Mouse (Mus musculus): ENCODE results near the gene Socs1.

The Socs1 gene

DNA sequence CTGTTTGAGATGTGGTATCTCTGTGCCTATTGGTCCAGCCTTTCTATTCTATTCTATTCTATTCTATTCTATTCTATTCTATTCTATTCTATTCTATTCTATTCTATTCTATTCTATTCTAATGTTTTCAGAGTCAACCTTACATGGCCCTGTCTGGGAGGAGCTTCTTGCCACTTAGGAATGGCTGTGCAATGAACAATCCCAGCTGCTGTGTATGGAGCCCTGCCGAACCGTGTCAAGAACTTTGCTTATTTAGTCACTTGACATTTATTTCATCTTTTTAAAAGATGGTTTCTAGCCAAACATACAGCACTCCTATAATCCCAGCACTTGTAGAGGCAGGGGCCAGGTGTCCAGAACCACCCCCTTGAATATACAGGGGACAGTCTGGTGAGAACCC, 21.0 kb downstream of the Socs1 start:
- in situ Hi-C loops (cut with MboI, MseI), result no loop called here

DNA sequence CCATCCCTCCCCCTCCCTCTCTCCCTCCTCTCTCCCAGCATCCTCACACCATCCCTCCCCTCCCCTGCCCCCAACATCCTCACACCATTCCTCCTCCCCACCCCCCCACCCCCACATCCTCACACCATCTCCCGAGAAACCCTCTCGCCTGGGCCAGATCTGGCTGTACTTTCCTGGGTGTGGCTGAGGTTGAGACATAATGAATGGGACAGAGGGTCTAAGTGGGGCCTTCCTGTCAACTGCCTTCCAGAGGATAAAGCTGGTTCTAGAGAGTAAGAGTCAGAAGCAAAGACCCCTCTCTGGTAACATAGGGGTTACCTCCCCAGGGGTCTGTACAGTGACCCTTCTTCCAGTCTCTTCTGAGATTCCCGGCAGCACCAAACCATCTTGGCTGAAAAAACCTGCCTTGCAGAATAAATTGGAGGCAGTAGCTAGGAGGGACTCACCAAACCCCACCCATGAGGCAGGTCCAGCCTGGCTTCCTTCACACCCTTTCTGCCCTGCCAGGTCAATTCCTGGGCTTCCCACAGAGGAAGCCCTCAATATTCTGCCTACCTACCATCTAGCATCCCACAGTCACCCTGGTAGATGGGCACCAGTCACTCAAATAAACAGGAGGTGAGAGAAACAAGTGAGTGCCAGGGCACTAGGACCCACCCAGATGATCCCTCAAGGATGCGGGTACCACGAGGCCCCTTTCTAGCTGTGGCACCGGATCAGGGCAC, 21.6 kb downstream of the Socs1 start:
- in situ Hi-C loops (cut with MboI, MseI), result no loop called here

DNA sequence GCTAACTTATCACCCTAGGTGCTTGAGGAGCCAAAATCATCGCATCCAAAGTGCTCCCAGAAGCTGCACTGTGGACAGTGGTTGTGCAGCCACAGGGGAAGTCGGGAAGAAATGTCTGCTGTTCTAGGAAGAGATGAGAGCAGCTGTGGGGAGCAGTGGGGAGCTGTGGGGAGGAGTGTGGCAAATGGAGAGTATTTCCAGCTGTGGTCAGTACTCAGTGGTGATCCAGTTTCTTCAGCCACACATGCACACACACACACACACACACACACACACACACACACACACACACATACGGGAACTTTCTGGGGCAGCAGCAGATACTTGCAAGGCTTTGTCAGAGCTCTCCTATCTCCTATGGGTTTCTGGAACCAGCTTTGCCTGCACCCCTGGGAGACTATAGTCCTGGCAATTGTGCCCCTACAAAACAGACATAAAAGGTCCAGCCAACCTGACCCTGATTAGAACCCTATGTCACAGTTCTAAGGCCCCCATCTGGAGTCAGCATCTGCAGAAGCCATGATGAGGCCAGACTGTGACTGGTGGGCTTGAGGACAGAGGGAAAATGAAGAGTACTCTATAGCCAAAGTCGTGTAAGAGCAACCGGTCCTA, 22.7 kb downstream of the Socs1 start:
- in situ Hi-C loops (cut with MboI, MseI), result no loop called here

DNA sequence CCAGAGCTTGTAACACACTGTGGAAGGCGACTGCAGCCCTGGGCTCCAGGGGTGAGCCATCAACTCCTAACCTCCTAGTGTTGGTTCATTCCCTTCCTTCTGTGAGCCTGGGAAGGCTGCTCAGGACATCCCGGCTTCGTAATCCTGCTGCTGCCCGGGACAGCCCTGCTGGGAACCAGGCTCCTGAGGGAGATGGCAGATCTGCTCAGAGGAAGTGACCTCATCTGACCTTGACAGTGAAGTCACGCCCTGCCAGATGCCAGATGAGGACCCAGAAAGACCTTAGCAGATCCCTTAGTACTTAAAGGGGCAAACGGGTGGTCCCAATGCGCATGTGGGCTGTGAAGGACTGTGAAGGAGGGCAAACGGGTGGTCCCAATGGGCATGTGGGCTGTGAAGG, 24.2 kb downstream of the Socs1 start:
- in situ Hi-C loops (cut with MboI, MseI), result no loop called here

GRCm38 (mm10) chr16:10756168-10756567, 29.2 kb downstream of the Socs1 start:
- in situ Hi-C loops (cut with MboI, MseI), result no loop called here

- in situ Hi-C loops (cut with MboI, MseI), result no loop called here
Measured at GRCm38 (mm10) chr16:10754521-10755296, 30.6 kb downstream of the Socs1 start.

GRCm38 (mm10) chr16:10749824-10750223, 35.5 kb downstream of the Socs1 start:
- in situ Hi-C loops (cut with MboI, MseI), result no loop called here

- in situ Hi-C loops (cut with MboI, MseI), result no loop called here
Measured at GRCm38 (mm10) chr16:10749226-10749625, 36.1 kb downstream of the Socs1 start.

GRCm38 (mm10) chr16:10741082-10741481, 44.3 kb downstream of the Socs1 start:
- in situ Hi-C loops (cut with MboI, MseI), result no loop called here

- in situ Hi-C loops (cut with MboI, MseI), result loop anchor here (5.0 kb wide), 1 partner anchor 78 kb away; no protein-coding TSS in a partner anchor
Measured at GRCm38 (mm10) chr16:10739854-10740398, 45.4 kb downstream of the Socs1 start.

DNA sequence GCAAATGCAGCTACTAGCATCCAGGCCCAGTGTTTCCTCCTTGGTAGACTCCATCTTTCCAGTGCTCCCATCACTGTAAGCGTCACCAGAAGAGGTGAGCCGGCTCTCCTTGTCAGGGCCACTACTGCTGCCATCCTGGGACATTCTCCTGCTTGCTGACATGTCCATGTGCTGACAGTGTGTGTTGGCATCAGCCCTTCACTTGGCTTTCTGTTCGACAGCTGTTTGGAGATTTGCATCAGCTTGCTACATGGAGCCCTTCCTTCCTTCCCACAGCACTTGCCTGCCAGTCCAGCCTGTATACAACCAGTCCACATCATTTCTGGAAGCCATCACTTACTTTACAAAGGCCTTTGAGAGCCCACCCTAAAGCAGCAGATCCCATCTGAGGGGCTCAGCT, 46.5 kb downstream of the Socs1 start:
- in situ Hi-C loops (cut with MboI, MseI), result loop anchor here (5.0 kb wide), 1 partner anchor 77 kb away; no protein-coding TSS in a partner anchor

DNA sequence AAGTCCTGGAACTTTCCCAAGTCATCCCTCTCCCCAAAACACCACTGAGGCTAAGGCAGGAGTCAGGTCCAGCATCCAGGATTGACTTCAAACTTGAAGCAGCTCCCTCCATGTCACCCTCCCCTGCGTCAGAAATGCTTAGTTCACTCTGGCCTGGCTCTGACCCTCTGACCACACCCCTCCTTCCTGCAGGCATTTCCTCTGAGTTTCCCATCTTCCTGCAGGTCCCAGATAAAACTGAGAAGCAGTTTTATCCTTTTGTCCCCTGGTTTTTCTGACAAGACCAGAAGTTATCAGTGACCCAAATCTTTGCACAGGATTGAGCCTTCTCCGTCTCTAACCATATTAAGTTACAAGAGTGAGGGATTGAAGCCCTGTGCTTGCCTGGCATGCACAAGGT, 47.8 kb downstream of the Socs1 start:
- in situ Hi-C loops (cut with MboI, MseI), result loop anchor here (5.0 kb wide), 1 partner anchor 75 kb away; no protein-coding TSS in a partner anchor

DNA sequence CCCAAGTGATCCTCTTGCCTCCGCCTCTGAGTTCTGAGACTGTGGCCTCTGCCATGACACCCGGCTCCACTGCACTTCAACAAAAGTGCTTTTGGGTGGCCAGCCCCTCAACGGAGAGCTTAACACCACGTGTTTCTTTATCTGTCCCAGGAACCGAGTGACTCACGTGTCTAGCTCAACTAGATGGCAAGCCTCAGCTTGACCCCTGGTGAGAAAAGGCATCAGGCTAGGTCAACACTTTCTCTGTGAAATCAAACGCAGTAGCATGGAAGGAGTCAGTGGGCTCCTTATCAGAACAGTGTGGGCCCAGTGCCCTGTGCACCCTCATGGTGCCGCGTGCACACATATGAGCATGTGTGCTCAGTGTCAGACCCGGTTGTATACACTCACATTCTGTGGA, 49.0 kb downstream of the Socs1 start:
- in situ Hi-C loops (cut with MboI, MseI), result loop anchor here (5.0 kb wide), 1 partner anchor 74 kb away; no protein-coding TSS in a partner anchor

DNA sequence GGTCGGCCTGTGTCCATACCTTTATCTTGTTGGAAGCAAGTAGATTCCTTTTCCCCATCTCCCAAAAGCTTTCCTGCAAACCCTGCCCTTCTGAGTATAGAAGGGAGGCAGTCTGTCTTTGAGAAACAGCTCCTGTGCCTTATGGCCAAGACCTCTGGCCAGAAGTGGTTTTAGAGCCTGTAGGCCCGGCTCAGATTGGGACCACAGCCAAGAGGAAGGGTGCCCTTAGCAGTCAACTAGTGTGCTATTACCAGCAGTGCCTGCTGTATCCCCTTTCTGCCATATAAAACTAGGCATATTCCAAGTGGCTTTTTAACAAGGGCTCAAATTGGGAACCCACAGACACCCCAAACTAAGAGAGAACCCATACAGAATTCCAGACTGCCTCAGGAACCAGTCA, 49.6 kb downstream of the Socs1 start:
- in situ Hi-C loops (cut with MboI, MseI), result loop anchor here (5.0 kb wide), 1 partner anchor 73 kb away; no protein-coding TSS in a partner anchor

DNA sequence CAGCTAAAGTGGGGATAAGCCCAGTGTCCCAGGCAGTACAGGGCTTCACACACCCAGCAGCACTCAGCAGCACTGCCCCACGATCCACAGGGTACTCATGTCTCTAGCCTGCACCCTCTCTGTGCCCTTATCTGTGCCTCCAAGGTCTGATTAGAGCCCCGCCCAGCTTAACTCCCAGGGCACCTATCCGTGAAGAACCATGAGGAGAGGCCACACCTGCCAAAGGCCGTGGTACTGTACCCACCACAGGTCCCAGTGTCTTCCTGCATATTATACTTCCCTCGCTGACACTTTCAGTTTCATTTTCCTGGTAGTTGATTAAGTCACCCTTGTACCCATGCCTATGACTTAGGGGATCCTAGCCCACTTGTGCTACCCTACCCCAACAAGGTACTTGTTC, 52.9 kb downstream of the Socs1 start:
- in situ Hi-C loops (cut with MboI, MseI), result no loop called here
